Mouse (Mus musculus): ENCODE measurements around the gene Unk. TPM values are rescaled to one million over a fixed set of nuclear protein-coding genes. Genes with fewer than 3 reads are reported as not detected.

Unk gene
- polyA plus RNA-seq, 1 experiment, result 54.0 TPM

DNA sequence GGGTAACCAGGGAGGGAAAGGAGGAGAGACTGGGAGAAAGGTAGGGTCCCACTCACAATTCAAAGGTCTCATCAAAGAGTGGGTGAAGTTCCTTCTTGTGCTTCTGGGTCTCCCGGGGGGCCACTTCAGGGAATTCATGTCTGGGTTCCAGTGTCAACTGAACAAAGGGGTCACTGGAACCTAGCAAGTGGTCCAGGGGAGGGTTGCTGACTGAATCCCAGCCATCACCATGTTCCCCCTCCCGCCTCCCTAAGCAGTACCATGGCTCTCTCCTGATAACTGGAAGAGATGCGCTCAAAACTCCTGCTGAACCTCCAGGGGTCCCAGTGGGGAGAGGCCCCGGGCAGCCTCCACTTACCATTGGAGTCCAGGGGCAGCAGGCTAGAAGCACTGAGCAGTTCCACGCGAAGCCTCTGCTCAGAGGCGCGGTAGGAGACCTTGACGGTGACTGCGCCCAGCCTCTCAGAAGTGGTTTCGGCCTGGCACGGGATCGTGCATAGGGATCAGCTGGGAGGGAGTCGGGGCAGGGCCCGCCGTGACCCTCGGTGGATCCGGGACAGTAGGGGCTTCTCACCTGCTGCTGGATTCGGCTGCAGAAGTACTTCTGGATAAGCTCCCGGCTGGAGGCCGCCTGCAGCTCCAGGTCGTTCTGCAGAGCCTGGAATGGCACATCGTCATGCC, 34.2 kb downstream of the Unk start:
- no peak for TF ChIP-seq CTCF (IDR thresholded peaks at IDR 0.05; ENCODE audit: insufficient read depth, low read length)
- TF ChIP-seq POLR2A (IDR thresholded peaks at IDR 0.05; ENCODE audit: borderline replicate concordance, extremely low read depth, low read depth, low read length), result no peak

DNA sequence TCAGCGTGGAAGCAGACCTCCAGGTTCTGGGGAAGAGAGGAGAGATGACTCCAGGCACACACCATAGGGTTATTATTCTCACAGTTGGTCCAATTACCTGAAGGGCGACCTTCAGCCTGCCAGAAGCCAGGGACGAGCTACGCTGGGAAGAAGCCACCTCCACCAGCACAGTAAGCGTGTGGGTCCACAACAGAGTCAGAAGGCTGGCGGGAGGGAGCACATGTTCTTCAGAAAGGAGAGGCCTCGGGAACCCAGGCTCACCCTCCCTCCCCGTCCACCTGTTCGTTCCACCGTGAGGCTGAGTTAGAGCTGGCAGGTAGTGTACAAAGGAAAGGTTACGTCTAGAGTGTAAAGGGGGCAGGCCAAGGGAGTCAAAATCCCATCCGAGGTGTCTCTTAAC, 35.2 kb downstream of the Unk start:
- DNase-seq, result no peak
- no peak for TF ChIP-seq POLR2A (IDR thresholded peaks at IDR 0.05; ENCODE audit: borderline replicate concordance, extremely low read depth, low read depth, low read length)
- TF ChIP-seq CTCF (IDR thresholded peaks at IDR 0.05; ENCODE audit: insufficient read depth, low read length), result no peak
- 86% methylated on average over 12 of the region's 12 CpGs for WGBS
- Histone ChIP-seq H3K4me3 (replicated peaks; ENCODE audit: extremely low read depth, low read depth, low read length) (no peak overlapping the region), H3K4me1 (ENCODE audit: control insufficient read depth, insufficient read depth, low read length) (no peaks in the 10 kb centered on the region)

More for the DNA sequence above, 34.2 kb downstream of the Unk start:
- no peak overlapping the region for H3K4me3 ChIP-seq (replicated peaks; ENCODE audit: extremely low read depth, low read depth, low read length)
- 69% methylated on average over 23 of the region's 23 CpGs for WGBS
- DNase-seq, result no peak
- no peaks in the 10 kb centered on the region; the same call in 1 of the 2 replicates for H3K4me1 ChIP-seq (ENCODE audit: control insufficient read depth, insufficient read depth, low read length)

DNA sequence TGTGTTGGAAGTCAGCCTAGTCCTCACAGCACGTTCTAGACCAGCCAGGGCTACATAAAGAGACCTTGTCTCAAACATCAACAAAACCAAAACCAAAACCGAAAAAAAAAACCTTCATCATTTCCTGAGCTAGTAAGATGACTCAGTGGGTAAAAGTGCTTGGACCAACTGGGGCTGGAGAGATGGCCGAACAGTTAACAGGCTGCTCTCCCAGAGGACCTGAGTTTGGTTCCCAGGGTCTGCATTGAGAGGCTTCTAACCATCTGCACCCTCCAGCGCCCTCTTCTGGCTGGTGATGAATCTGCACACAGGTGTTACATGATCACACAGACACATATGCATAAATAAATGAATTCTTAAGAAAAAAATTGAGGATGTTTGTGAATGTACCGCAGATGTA, 41.4 kb downstream of the Unk start:
- 43% methylated on average over 5 of the region's 5 CpGs for WGBS
- DNase-seq, result no peak
- Histone ChIP-seq H3K4me1 (ENCODE audit: control insufficient read depth, insufficient read depth, low read length) (no peaks in the 10 kb centered on the region), H3K4me3 (replicated peaks; ENCODE audit: extremely low read depth, low read depth, low read length) (no peak overlapping the region)
- TF ChIP-seq CTCF (IDR thresholded peaks at IDR 0.05; ENCODE audit: insufficient read depth, low read length) (peak; percentile 45), POLR2A (IDR thresholded peaks at IDR 0.05; ENCODE audit: borderline replicate concordance, extremely low read depth, low read depth, low read length) (no peak)

DNA sequence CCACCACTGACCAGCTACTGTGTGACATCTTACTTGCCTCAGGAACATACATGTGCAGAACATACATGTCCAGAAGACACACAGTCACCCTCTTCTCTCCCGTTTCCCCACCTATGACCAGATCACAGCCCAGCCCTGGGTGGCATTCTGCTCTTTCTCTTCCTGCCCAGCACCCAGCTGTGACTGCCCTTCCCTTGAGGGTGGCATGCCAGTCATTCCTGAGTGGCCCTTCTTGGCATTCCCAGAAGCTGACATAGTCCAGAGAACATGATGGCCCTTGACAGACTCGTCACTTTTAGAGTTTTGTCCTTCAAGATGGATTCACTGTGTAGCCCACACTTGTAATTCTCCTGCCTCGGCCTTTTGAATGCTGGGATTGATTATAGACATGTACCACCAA, 42.5 kb downstream of the Unk start:
- TF ChIP-seq CTCF (IDR thresholded peaks at IDR 0.05; ENCODE audit: insufficient read depth, low read length) (no peak), POLR2A (IDR thresholded peaks at IDR 0.05; ENCODE audit: borderline replicate concordance, extremely low read depth, low read depth, low read length) (no peak)
- DNase-seq, result peak; percentile 65
- Histone ChIP-seq H3K4me1 (ENCODE audit: control insufficient read depth, insufficient read depth, low read length) (no peaks in the 10 kb centered on the region), H3K4me3 (replicated peaks; ENCODE audit: extremely low read depth, low read depth, low read length) (no peak overlapping the region)
- WGBS, result 61% methylated on average over 3 of the region's 3 CpGs

DNA sequence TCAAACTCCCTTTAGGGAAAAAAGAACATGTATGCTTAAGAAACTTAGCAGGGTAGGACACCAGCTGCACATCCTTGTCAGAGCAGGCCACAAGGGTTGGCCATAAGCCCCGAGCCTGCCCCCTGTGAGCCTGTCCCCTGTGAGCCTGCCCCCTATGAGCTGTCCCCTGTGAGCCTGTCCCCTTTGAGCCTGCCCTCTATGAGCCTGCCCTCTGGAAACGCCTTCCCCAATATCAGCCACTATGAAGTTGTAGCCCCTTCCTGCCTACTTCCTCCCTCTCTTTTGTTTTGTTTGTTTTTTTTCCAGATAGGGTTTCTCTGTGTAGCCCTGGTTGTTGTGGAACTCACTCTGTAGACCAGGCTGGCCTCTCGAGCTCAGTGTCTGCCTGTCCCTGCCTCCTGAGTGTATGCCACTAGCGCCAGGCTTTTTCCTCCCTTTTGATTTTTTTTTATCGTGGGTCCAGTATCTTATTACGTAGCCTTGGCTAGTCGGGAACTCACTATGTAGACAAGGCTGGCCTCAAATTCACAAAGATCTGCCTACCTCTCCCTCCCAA, 44.4 kb downstream of the Unk start:
- H3K4me1 ChIP-seq (ENCODE audit: control insufficient read depth, insufficient read depth, low read length), result peaks cover 3% of the 10 kb centered on the region; the same call in 1 of the 2 replicates
- TF ChIP-seq POLR2A (IDR thresholded peaks at IDR 0.05; ENCODE audit: borderline replicate concordance, extremely low read depth, low read depth, low read length), result no peak
- TF ChIP-seq CTCF (IDR thresholded peaks at IDR 0.05; ENCODE audit: insufficient read depth, low read length), result no peak
- no peak for DNase-seq
- H3K4me3 ChIP-seq (replicated peaks; ENCODE audit: extremely low read depth, low read depth, low read length), result no peak overlapping the region
- 50% methylated on average over 7 of the region's 7 CpGs for WGBS

DNA sequence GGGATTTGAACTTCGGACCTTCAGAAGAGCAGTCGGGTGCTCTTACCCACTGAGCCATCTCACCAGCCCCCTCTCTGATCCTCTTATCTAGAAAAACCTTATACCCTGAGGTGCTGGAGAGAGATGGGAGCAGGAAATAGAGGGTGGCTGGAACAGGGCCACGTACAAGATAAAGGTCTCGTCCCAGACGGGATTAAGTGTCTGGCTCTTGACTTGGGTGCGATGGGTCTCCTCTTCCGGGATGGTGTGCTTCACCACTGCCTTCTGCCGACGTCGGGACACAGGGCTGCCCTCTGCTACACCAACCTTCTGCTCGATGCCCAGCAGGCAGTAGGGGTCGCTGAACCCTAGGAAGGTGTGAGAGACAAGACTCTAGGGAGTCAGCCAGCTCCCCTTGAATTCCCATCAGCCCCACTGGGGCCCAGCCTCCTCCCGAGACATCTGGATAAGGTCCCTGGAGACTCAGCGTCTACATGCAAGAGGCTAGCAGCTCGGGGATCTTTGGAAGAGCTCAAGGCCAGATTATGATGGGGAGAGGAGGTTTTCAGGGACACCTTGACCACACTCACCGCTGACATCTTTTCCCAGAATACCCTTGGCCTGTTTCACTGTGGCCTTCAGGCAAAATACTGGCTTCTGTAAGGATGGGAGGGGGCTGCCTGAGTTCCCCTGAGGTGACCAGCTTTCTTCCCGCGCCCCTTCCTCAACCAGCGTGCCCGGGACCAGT, 45.6 kb downstream of the Unk start:
- peaks cover 3% of the 10 kb centered on the region; the same call in 1 of the 2 replicates for H3K4me1 ChIP-seq (ENCODE audit: control insufficient read depth, insufficient read depth, low read length)
- H3K4me3 ChIP-seq (replicated peaks; ENCODE audit: extremely low read depth, low read depth, low read length), result no peak overlapping the region
- 58% methylated on average over 20 of the region's 20 CpGs for WGBS
- TF ChIP-seq POLR2A (IDR thresholded peaks at IDR 0.05; ENCODE audit: borderline replicate concordance, extremely low read depth, low read depth, low read length), result no peak
- no peak for TF ChIP-seq CTCF (IDR thresholded peaks at IDR 0.05; ENCODE audit: insufficient read depth, low read length)
- no peak for DNase-seq

DNA sequence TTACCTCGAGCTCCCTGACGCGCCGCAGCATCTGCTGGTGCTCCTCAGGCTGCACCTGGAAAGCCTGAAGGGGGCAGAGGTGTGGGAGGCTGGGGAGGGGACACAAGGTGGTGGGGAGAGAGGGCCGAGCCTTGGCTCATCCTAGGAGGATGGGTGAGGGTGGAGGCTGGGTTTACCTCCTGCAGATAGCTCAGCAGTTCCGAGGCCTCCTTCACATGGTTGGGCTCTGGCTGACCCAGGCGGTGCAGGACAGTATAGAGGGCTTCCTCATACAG, 46.1 kb downstream of the Unk start:
- no peak overlapping the region for H3K4me3 ChIP-seq (replicated peaks; ENCODE audit: extremely low read depth, low read depth, low read length)
- 75% methylated on average over 7 of the region's 7 CpGs for WGBS
- TF ChIP-seq CTCF (IDR thresholded peaks at IDR 0.05; ENCODE audit: insufficient read depth, low read length) (no peak), POLR2A (IDR thresholded peaks at IDR 0.05; ENCODE audit: borderline replicate concordance, extremely low read depth, low read depth, low read length) (no peak)
- peaks cover 3% of the 10 kb centered on the region; the same call in 1 of the 2 replicates for H3K4me1 ChIP-seq (ENCODE audit: control insufficient read depth, insufficient read depth, low read length)
- no peak for DNase-seq

DNA sequence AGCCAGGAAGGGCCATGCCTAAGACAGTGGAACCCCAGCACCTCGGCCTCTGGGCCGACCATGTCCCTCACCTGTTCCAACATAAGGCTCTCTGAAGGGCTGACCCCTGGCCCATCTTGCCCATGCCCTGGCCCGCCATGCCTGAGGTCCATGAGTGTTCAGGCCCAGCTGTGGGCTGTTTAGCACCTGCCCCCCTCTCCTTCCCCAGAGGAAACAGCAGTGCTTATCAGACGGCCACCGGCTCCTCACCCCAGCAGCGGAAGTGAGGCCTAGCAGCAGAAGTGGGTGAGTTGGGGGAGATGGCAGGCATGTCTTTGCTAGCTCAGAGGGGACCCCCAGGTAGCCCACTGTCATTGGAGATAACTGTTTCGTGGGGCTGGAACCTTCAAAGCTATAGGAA, 46.7 kb downstream of the Unk start:
- H3K4me3 ChIP-seq (replicated peaks; ENCODE audit: extremely low read depth, low read depth, low read length), result peak overlapping the region; percentile 49
- TF ChIP-seq POLR2A (IDR thresholded peaks at IDR 0.05; ENCODE audit: borderline replicate concordance, extremely low read depth, low read depth, low read length), result no peak
- TF ChIP-seq CTCF (IDR thresholded peaks at IDR 0.05; ENCODE audit: insufficient read depth, low read length), result no peak
- peaks cover 3% of the 10 kb centered on the region; the same call in 1 of the 2 replicates for H3K4me1 ChIP-seq (ENCODE audit: control insufficient read depth, insufficient read depth, low read length)
- WGBS, result 57% methylated on average over 7 of the region's 7 CpGs
- no peak for DNase-seq

DNA sequence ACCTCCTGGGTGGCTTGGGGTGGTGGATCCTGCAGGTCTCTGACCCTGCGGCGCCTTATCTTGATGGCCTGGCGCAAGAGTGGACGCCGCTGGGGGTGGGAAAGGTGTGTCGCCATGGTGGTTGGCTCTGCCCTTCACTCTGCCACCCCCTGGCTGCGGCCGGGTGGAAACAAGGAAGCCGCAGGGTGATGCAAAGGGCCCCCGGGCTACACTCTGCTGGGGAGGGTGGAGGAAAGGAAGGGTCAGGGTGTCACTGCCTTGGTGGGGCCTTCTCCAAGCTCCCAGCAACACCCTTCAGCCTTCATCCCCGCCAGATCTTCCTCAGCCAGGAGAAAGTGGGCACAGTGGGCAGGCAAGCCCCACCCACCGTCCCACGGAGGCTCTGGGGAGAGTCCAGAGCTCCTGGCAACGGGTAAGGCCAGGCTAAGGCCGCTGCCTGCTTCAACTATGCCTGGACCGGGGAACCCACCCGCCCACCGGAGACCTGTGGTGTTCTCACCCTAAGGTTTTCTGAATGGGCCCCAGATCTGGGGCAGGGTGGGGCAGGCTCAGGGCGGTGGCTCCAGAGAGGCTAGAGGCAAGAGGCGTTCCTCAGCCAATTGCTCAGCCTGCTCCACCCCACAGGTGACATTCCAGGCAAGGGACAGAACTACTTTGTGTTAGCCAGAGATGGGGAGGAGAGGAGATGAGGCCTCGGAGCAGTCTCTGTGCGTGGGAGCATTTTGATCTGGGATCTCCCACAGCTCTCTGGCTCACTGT, 47.5 kb downstream of the Unk start, which contains the start of gene Unc13d:
Gene Unc13d, minus strand, starts transcription at position 516 of the 759 bp plus-strand sequence.
- 44% methylated on average over 22 of the region's 22 CpGs for WGBS
- Histone ChIP-seq H3K4me3 (replicated peaks; ENCODE audit: extremely low read depth, low read depth, low read length) (peak within 1 kb of the TSS; percentile 49), H3K4me1 (ENCODE audit: control insufficient read depth, insufficient read depth, low read length) (peaks cover 3% of the 10 kb centered on the region; the same call in 1 of the 2 replicates)
- DNase-seq, result peak; percentile 73
- TF ChIP-seq CTCF (IDR thresholded peaks at IDR 0.05; ENCODE audit: insufficient read depth, low read length) (no peak), POLR2A (IDR thresholded peaks at IDR 0.05; ENCODE audit: borderline replicate concordance, extremely low read depth, low read depth, low read length) (peak; percentile 32; the same call in 1 of the 2 replicates)

All from lung, adult 2 months (tissue).